Mouse (Mus musculus) B cell, adult (primary cell): ENCODE results near the gene Olfr211. TPM values are rescaled to one million over a fixed set of nuclear protein-coding genes. Genes with fewer than 3 reads are reported as not detected.

Experiments
- total RNA-seq: library from RNA; stranded (reverse); gene quantifications from 4 replicates; pipeline ENCODE4 v1.2.4, GENCODE M21; 2023; ENCODE audit not compliant: inconsistent age

Olfr211 gene
- not detected in 4 replicates for total RNA-seq

GRCm38 (mm10) chr6:116488791-116489190, at the start of gene Olfr211:
Gene Olfr211, plus strand, starts transcription at chr6:116489091.

GRCm38 (mm10) chr6:116460544-116461283, 28.2 kb upstream of the Olfr211 start, which contains the start of gene Alox5:
Gene Alox5, minus strand, starts transcription at chr6:116461178.

DNA sequence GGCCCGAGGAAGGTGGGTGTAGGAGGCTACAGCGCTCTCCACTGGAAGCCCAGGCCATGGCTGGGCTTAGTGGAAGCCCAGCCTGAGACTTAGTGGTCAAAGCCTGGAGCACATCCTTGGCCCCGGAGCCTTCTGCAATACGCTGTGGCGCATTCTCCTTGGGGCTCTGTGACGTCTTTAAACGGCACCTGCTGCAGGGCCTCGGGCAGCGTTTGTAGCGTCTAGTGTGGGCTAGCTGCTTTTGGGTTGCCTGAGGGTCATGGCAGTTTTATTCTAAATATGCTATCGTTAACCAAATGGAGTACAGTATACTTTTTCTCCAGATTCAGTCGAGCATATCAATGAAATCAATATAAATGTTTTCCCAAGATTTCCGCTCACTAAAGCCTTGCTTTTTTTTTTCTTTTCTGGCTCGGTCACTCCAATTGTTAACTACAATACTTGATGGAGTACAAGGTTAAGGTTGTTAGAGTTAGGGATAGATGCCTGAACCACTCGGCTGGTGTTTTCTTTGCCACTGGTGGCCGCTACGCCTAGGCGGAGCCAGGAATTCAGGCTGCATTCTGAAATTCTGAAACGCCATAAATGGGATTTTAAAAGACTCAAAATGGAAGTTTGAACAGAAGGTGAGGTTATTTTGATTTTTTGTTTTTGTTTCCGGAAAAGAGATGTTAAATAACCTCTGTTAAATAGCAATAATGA, 17.6 kb downstream of the Olfr211 start, which contains the start of gene Olfr212:
Gene Olfr212 (plus strand): TSS at position 215 of the 702 bp plus-strand sequence.

GRCm38 (mm10) chr6:116538156-116538555, 49.3 kb downstream of the Olfr211 start, which contains the start of gene Olfr213:
Gene Olfr213, plus strand, starts transcription at chr6:116538456.

Other genes starting within 250 kb of the Olfr211 start
- 2.7 to 3.7 TPM (median 3.3 TPM) in 4 replicates for gene Zfand4, start 224.9 kb upstream of the Olfr211 start, total RNA-seq
- 0.48 to 3.2 TPM (median 1.0 TPM) in 4 replicates for gene March8, start 151.1 kb upstream of the Olfr211 start, total RNA-seq
- 0.26 to 0.57 TPM in 2 of 4 replicates, not detected in the others for gene Alox5, start 27.9 kb upstream of the Olfr211 start, total RNA-seq
- gene Olfr212, start 17.4 kb downstream of the Olfr211 start, total RNA-seq = 0.18 to 0.19 TPM in 2 of 4 replicates, not detected in the others
- not detected in 4 replicates for gene Olfr213, start 49.4 kb downstream of the Olfr211 start, total RNA-seq
- gene Gm5580, start 62.0 kb downstream of the Olfr211 start, total RNA-seq = 2.7 to 7.1 TPM (median 4.0 TPM) in 4 replicates
- not detected in 4 replicates for gene Olfr214, start 65.1 kb downstream of the Olfr211 start, total RNA-seq
- gene Olfr215, start 95.1 kb downstream of the Olfr211 start, total RNA-seq = not detected in 4 replicates
- gene Zfp422, start 139.9 kb downstream of the Olfr211 start, total RNA-seq = 17.2 to 23.9 TPM (median 21.4 TPM) in 4 replicates
- gene Depp1, start 161.5 kb downstream of the Olfr211 start, total RNA-seq = not detected in 4 replicates
- gene Rassf4, start 184.9 kb downstream of the Olfr211 start, total RNA-seq = 31.5 to 39.6 TPM (median 39.0 TPM) in 4 replicates
- gene Tmem72, start 227.8 kb downstream of the Olfr211 start, total RNA-seq = 0.06 to 0.18 TPM (median 0.12 TPM) in 4 replicates